Mouse (Mus musculus) forebrain, embryonic 10.5 days (tissue): ENCODE measurements around the gene Cd209g. TPM values are rescaled to one million over a fixed set of nuclear protein-coding genes. Genes with fewer than 3 reads are reported as not detected.
A peak's percentile ranks its signal among the peaks of the same experiment; 100 is the strongest.
"Not testable (repeated sequence)": the region's sequence is repeated elsewhere in the genome, so short reads cannot be mapped to it uniquely, and the experiment has no call there.

ENCODE experiments used
- DNase-seq: peaks from one replicate; pipeline ENCODE4 v3.0.0-alpha.2; 2017; ENCODE audit warnings: low spot score; ENCODE audit errors: extremely low spot score
- H3K27ac ChIP-seq: fragments of 300-500 bp; sonication (generic); 2 replicates; pipeline ENCODE4 v1.5.1; 2016; ENCODE audit warnings: mild to moderate bottlenecking
- H3K27me3 ChIP-seq: fragments of 300-500 bp; sonication (generic); 2 replicates; pipeline ENCODE4 v1.6.1; 2016; ENCODE audit warnings: mild to moderate bottlenecking; ENCODE audit not compliant: poor library complexity, severe bottlenecking
- H3K36me3 ChIP-seq: fragments of 300-500 bp; sonication (generic); replicated peaks from 2 replicates; pipeline ENCODE4 v1.6.1; 2016; ENCODE audit warnings: mild to moderate bottlenecking, moderate library complexity
- H3K4me1 ChIP-seq: fragments of 300-500 bp; sonication (generic); 2 replicates; pipeline ENCODE4 v1.6.1; 2016
- H3K4me3 ChIP-seq: fragments of 300-500 bp; sonication (generic); 2 replicates; pipeline ENCODE4 v1.5.1; 2016; ENCODE audit warnings: mild to moderate bottlenecking, moderate library complexity
- H3K9me3 ChIP-seq: fragments of 300-500 bp; sonication (generic); 2 replicates; pipeline ENCODE4 v1.6.1; 2016; ENCODE audit warnings: mild to moderate bottlenecking, moderate library complexity
- WGBS: fragments of 180-500 bp; shearing (Covaris S2); methylation state at CpG from one replicate; pipeline ENCODE4 v1.1.7; 2016; 5-methylcytosine and 5-hydroxymethylcytosine counted together
- polyA plus RNA-seq: library from polyadenylated mRNA; unstranded; fragments of >200 nt; fragmentation: Nextera tagmentation; extraction: Ambion mirVana; gene quantifications from 2 replicates; pipeline ENCODE4 v1.2.1, GENCODE M21; 2016

The Cd209g gene
- not detected in 2 replicates for polyA plus RNA-seq

DNA sequence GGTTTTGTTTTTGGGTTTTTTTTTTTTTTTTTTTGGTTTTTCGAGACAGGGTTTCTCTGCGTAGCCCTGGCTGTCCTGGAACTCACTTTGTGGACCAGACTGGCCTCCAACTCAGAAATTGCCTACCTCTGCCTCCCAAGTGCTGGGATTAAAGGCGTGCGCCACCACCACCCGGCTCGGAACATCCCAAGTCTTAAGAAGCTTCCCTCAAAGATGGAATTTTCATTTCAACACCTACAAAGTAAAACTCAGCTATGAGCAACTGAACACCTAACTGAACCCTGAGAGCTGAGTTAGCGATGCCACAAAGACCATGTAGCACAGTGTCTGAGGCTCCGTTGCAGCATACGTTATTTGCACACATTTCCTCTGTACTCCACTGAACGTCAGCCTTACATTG is at the start of gene Cd209g:
TSS of gene Cd209g (plus strand) at position 301 of the 400 bp plus-strand sequence.
- no peak within 1 kb of the TSS for H3K4me3 ChIP-seq
- H3K27ac ChIP-seq, result no peak within 1 kb of the TSS
- no peaks in the 10 kb centered on the region for H3K36me3 ChIP-seq
- DNase-seq, result no peak
- WGBS, result 90% methylated on average over 10 of the region's 10 CpGs
- no peaks in the 10 kb centered on the region for H3K27me3 ChIP-seq
- no peaks in the 10 kb centered on the region for H3K9me3 ChIP-seq
- no peaks in the 10 kb centered on the region for H3K4me1 ChIP-seq

DNA sequence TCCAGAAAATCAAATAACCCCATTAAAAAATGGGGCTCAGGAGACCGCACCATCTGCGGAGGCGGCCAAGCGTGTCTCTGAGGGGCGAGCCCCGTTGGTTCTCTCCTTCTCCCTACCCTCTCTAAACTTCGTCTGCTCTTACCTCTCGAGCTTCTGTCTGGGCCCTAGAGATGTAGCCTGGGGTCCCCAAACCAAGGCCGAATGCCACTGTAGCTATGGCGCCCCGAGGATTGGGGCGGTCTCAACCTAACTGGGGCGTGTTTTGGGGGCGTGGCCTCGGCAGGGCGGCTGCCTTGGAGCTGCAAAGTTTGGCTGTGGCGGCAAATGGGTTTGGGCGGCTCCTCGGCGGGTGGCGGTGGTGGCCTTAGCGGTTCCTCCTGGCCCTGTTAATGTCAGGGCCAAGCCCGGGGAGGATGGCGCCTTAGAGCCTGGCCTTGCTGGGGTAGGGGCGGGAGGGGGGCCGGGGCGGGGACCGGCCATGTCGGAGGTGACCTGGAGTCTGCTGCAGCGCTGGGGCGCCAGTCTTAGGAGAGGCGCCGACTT is 46.6 kb upstream of the Cd209g start:
- DNase-seq, H3K4me1 ChIP-seq, H3K36me3 ChIP-seq, H3K27me3 ChIP-seq, H3K27ac ChIP-seq: not testable (repeated sequence)
- Histone ChIP-seq H3K9me3 (peaks cover 19% of the 10 kb centered on the region; the same call in 1 of the 2 replicates), H3K4me3 (peak overlapping the region; percentile 14)
- WGBS, result 37% methylated on average over 33 of the region's 33 CpGs

DNA sequence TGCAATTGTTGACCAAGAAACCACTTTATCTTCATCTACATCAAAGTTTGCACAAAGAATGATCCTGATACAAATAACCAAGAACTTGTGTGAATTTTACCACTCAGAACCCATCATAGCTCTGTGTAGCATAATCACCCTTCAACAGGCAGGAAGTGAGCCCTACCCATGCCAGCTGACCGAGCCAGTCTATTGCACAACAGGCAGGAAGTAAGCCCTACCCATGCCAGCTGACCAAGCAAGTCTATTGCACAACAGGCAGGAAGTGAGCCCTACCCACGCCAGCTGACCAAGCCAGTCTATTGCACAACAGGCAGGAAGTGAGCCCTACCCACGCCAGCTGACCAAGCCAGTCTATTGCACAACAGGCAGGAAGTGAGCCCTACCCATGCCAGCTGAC is 45.4 kb upstream of the Cd209g start:
- 77% methylated on average over 3 of the region's 3 CpGs for WGBS
- not testable (repeated sequence) for DNase-seq, H3K4me1 ChIP-seq

DNA sequence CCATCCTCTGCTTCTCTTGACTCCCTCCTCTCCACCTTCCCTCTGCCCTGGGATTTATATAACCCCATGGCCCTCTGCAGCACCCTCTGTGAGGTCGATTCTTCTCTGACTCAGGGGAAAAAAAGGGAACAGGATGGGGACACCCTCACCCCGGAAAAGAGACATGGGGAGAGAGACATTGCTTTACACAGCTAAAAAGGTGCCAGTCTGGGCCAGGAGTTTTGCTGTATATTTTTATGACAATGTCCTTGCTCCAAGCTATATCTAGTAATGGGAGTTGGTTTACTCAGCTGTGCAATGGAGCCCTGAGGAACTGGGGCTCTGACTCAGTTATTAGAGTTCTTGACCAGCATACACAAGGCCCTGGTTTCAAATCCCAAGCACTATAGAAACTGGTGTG is 28.2 kb upstream of the Cd209g start, which contains the start of gene Cd209f:
TSS of gene Cd209f (minus strand) at position 101 of the 400 bp plus-strand sequence.
- not testable (repeated sequence) for H3K4me1 ChIP-seq
- 81% methylated on average over 2 of the region's 2 CpGs for WGBS

More for the DNA sequence above, 45.4 kb upstream of the Cd209g start:
- H3K36me3 ChIP-seq, H3K27me3 ChIP-seq, H3K4me3 ChIP-seq, H3K27ac ChIP-seq: not testable (repeated sequence)
- H3K9me3 ChIP-seq, result peaks cover 19% of the 10 kb centered on the region

DNA sequence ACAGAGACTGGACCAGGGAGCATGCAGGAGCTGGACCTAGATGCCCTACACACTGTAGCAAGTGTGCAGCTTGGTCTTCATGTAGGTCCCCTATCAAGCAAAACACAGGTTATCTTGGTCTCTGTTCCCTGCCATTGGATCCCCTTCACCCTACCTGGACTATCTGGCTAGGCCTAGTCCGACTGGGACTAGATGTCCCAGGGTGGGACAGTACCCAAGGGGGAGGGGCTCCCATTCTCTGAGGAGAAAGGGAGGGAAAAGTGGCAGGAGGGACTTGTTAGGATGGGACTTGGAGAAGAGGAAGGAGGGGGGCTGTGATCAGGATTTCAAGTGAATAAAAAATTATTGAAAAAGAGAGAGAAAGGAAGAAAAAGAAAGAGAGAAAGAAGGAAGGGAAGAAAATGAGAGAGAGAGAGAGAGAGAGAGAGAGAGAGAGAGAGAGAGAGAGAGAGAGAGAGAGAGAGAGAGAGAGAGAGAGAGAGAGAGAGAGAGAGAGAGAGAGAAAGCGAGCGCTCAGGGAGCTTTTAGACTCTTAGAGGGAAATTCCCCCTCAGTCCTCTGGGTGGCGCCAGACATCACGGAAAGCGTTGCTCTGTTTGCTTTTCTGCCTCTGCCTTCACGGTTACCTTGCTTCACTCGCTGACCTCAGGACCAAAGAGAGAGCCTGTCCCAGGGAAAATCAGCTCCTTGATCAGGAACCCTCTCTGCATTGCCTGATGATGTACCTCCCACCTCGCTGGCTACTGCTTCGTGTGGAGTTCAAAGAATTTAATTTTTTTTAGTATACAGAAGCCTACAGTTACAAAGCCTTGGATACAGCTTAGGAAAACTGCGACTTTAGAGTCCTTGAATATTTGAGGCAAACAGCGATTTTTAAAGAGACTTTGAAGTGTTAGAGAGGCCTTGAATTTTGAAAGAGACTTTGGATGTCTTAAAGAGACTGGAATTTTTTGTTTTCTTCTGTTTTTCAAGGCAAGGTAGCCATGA is 6.1 kb downstream of the Cd209g start:
- Histone ChIP-seq H3K9me3 (no peaks in the 10 kb centered on the region), H3K36me3 (no peaks in the 10 kb centered on the region), H3K27me3 (peaks cover 6% of the 10 kb centered on the region; the same call in 1 of the 2 replicates), H3K4me1 (no peaks in the 10 kb centered on the region), H3K27ac (no peak overlapping the region), H3K4me3 (no peak overlapping the region)
- WGBS, result 13% methylated on average over 12 of the region's 12 CpGs
- peak; percentile 72 for DNase-seq

More for the DNA sequence above, 28.2 kb upstream of the Cd209g start, which contains the start of gene Cd209f:
- peaks cover 14% of the 10 kb centered on the region; the same call in 1 of the 2 replicates for H3K9me3 ChIP-seq
- H3K36me3 ChIP-seq, DNase-seq, H3K27me3 ChIP-seq, H3K27ac ChIP-seq, H3K4me3 ChIP-seq: not testable (repeated sequence)

DNA sequence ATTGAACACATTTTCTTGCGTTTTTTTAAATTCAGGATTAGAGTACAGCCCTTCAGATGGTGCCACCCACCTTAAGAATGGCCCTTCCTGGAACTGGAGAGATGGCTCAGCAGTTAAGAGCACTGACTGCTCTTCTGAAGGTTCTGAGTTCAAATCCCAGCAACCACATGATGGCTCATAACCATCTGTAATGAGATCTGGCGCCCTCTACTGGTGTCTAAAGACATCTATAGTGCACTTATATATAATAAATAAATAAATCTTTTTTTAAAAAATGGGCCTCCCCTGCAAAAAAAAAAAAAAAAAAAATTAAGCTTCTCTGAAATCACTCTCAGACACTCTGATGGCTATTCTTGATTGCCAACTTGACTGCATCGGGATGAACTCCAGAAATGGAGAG is 7.8 kb downstream of the Cd209g start:
- H3K27me3 ChIP-seq, result peaks cover 6% of the 10 kb centered on the region; the same call in 1 of the 2 replicates
- no peaks in the 10 kb centered on the region for H3K36me3 ChIP-seq
- H3K9me3 ChIP-seq, result no peaks in the 10 kb centered on the region
- H3K4me3 ChIP-seq, result no peak overlapping the region
- H3K4me1 ChIP-seq, result no peaks in the 10 kb centered on the region
- 59% methylated on average over 3 of the region's 3 CpGs for WGBS
- H3K27ac ChIP-seq, result no peak overlapping the region
- DNase-seq, result no peak

DNA sequence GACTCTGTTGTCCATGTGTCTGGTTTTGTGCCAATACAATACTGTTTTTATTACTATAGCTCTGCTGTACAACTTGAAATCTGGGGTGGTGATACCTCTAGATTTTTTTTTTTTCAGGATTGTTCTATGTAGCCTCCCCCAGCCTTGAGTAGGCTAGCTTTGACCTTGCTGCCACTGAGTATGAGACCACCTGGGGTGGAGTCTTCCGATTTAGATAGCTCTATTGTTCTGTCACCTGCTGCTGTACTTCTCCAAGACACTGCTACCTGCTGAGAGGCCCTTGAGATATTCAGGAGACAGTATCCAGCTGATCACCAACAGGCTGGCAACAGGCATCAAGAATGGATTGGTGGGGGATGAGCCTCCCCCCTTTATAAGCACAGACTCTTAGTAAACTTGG is 13.4 kb downstream of the Cd209g start:
- Histone ChIP-seq H3K27ac (no peak overlapping the region), H3K9me3 (peaks cover 28% of the 10 kb centered on the region), H3K4me3 (no peak overlapping the region), H3K4me1 (no peaks in the 10 kb centered on the region), H3K36me3 (no peaks in the 10 kb centered on the region), H3K27me3 (no peaks in the 10 kb centered on the region)
- no peak for DNase-seq
- 13% methylated on average over 1 of the region's 1 CpGs for WGBS

DNA sequence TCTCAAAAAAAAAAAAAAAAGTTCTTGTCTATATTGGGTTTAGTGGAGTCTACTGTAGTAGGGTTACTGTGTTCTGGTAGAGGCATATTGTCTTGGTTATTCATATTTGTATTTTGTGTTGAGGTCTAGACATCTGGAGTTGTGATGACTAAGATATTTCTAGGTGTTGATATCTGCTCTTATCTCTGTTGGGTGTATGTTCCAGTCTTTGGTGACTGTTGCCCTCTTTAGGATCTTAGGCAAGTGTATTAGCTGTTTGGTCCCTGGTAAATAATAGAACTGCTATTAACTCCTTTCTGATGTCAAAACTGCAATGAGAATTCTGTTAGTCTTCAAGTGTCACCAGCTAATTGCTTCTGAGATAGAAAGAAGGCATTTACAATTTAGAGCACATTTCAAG is 21.0 kb downstream of the Cd209g start:
- H3K4me3 ChIP-seq, result no peak overlapping the region
- H3K36me3 ChIP-seq, result no peaks in the 10 kb centered on the region
- H3K27me3 ChIP-seq, result no peaks in the 10 kb centered on the region
- H3K27ac ChIP-seq, result no peak overlapping the region
- peaks cover 20% of the 10 kb centered on the region for H3K9me3 ChIP-seq
- H3K4me1 ChIP-seq, result no peaks in the 10 kb centered on the region
- no peak for DNase-seq

DNA sequence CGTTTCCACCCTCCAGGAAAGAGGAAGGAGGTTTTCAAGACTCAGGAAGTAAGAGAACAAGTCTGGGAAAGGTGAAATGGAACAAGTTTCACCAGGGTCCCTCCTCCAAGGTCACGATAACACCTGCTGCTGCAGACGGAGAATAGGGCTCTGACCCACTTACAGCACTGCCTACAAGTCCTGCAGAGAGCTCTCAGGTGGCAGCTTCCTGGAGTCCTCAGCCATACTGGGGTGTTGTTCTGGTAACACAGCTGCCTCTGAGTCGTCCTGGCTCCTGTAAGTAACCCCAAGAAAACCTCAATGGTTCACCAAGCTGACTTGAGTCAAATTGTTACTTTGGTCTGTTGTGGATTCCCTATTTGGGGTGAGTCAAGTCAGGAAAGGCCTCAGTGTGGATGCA is 28.9 kb downstream of the Cd209g start:
- no peak for DNase-seq
- Histone ChIP-seq H3K36me3 (no peaks in the 10 kb centered on the region), H3K27me3 (0 out of 2 replicates have a peak, but pooled peaks cover 4% of the 10 kb centered on the region), H3K4me3 (no peak overlapping the region), H3K4me1 (peaks cover 13% of the 10 kb centered on the region), H3K27ac (no peak overlapping the region), H3K9me3 (no peaks in the 10 kb centered on the region)
- 66% methylated on average over 4 of the region's 4 CpGs for WGBS

DNA sequence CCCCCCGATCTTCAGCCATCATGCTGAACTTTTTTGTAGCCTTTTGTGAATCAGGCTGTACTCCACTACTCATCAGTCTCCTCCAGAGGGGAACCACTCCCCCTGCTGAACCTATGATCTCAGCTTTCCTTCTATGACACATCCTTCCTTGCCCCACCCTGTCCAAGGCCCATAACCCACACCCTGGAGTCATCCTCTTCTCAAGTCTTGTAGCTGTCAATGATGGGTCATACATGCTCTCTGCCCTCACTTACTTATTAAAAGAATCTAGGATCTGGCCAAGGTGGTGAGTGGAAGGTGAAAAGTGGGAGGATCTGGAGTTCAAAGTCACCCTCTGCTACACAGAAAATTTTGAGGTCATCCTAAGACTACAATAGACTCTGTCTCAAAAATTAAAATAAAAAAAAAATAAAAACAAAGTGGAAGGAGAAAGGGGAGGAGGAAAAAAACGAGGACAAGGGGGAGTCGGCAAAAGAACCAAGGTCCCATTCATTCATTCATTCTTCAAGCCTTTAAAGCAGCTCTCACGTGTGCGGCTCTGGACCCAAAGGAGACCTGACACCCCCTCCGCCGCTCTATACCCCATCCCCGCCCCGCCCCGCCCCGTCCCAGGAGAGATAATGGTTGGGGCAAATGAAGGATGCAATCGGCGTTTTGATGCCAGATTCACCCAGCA is 31.4 kb downstream of the Cd209g start:
- Histone ChIP-seq H3K27ac (peak overlapping the region; percentile 84), H3K9me3 (no peaks in the 10 kb centered on the region), H3K4me3 (peak overlapping the region; percentile 77), H3K27me3 (peaks cover 4% of the 10 kb centered on the region; the same call in 1 of the 2 replicates), H3K36me3 (no peaks in the 10 kb centered on the region), H3K4me1 (peaks cover 13% of the 10 kb centered on the region)
- DNase-seq, result no peak
- WGBS, result 7% methylated on average over 13 of the region's 13 CpGs

DNA sequence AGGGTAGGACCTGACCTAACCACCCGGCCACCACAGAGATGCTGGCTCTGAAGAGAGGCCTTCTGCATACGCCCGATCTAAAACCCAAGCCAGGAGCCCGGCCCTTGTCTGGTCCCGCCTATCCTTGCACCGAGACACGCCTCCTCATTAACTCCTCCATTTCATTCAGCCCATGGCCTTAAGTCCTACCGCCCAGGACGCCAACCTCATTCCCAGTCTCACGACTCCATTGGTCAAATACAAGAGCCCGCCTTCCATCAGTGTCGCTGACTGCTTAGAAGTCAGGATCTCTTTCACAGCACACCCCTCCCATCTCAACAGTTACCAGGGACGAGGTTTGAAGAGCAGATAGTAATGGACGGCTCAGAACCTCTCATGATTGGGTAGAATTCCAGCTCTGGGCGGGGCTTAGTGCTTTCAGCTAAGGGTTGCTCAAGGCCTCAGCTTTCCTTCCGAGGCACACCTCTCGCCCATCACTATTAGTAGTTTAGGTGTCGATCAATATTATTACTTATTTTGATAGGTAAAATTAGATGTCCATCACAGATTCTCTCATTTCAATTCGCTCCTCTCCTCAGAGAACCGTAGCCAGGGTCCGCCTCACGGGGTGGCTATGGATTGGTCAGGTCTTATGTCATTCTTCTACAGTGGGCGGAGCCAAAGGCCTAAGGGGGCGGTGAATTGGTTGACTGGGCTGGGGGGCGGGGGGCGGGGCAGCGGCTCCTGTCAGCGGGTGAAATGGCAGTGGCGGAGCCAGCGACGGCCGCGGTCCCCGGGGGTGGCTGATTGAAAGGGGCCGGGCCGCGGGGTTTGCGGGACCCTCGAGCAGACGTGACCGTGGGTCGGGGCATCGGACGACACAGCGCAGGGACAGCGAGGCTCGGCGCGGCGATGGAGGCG is 32.2 kb downstream of the Cd209g start, which contains the start of gene Evi5l:
TSS of gene Evi5l (plus strand) at position 716 of the 900 bp plus-strand sequence.
- Histone ChIP-seq H3K9me3 (no peaks in the 10 kb centered on the region), H3K27me3 (peaks cover 4% of the 10 kb centered on the region; the same call in 1 of the 2 replicates), H3K4me1 (peaks cover 13% of the 10 kb centered on the region), H3K4me3 (peak within 1 kb of the TSS; percentile 77), H3K27ac (peak within 1 kb of the TSS; percentile 84), H3K36me3 (no peaks in the 10 kb centered on the region)
- peak; percentile 94 for DNase-seq
- under 1% methylated on average over 50 of the region's 51 CpGs for WGBS
